Mouse (Mus musculus) myocyte (in vitro differentiated cells): ENCODE measurements around the gene Sipa1l1. TPM values are rescaled to one million over a fixed set of nuclear protein-coding genes. Genes with fewer than 3 reads are reported as not detected.

Experiments
- H3K27me3 ChIP-seq: one replicate; pipeline ENCODE4 v1.6.1; 2011; ENCODE audit not compliant: control insufficient read depth, insufficient read depth, insufficient read length
- H3K36me3 ChIP-seq: one replicate; pipeline ENCODE4 v1.6.1; 2011; ENCODE audit not compliant: control insufficient read depth, insufficient read depth
- H3K4me2 ChIP-seq: one replicate; pipeline ENCODE4 v1.6.1; 2011; ENCODE audit warnings: low read depth, control low read depth
- H3K4me3 ChIP-seq: one replicate; pipeline ENCODE4 v1.5.1; 2011; ENCODE audit warnings: mild to moderate bottlenecking, control low read depth, moderate library complexity
- H3K79me2 ChIP-seq: one replicate; pipeline ENCODE4 v1.6.1; 2011; ENCODE audit not compliant: control insufficient read depth, insufficient read depth
- H3ac ChIP-seq: one replicate; pipeline ENCODE4 v1.6.1; 2011; ENCODE audit not compliant: control insufficient read depth, insufficient read length
- CEBPB ChIP-seq: IDR thresholded peaks from 2 replicates; pipeline ENCODE4 v1.6.1; 2011; ENCODE audit warnings: mild to moderate bottlenecking, moderate library complexity; ENCODE audit not compliant: poor library complexity, insufficient read depth, severe bottlenecking
- E2F4 ChIP-seq: IDR thresholded peaks from one replicate; pipeline ENCODE4 v1.6.1; 2011; ENCODE audit warnings: mild to moderate bottlenecking, control low read depth, moderate library complexity; ENCODE audit not compliant: insufficient read depth
- MAX ChIP-seq: IDR thresholded peaks from one replicate; pipeline ENCODE4 v1.6.1; 2011; ENCODE audit warnings: low read depth, mild to moderate bottlenecking, control low read depth
- MYOD1 ChIP-seq, 3 experiments: IDR thresholded peaks; one replicate each; pipeline ENCODE4 v1.6.1; 2011; ENCODE audit warnings: control low read depth in 2 of 3, low read depth in 2 of 3, mild to moderate bottlenecking in 2 of 3, moderate library complexity in 1 of 3; ENCODE audit not compliant: insufficient read length in 2 of 3, control insufficient read depth in 1 of 3
- MYOG ChIP-seq, 3 experiments: IDR thresholded peaks; one replicate each; pipeline ENCODE4 v1.6.1; 2011; ENCODE audit warnings: control low read depth in 2 of 3, low read depth in 2 of 3, mild to moderate bottlenecking in 2 of 3; ENCODE audit not compliant: insufficient read length in 2 of 3, control insufficient read depth in 1 of 3, insufficient read depth in 1 of 3
- POLR2A ChIP-seq: IDR thresholded peaks from one replicate; pipeline ENCODE4 v1.6.1; 2011; ENCODE audit warnings: low read depth, mild to moderate bottlenecking, control low read depth, moderate library complexity; ENCODE audit not compliant: insufficient read length
- POLR2AphosphoS2 ChIP-seq: IDR thresholded peaks from one replicate; pipeline ENCODE4 v1.6.1; 2011; ENCODE audit warnings: low read depth, control low read depth; ENCODE audit not compliant: insufficient read length
- REST ChIP-seq: IDR thresholded peaks from one replicate; pipeline ENCODE4 v1.6.1; 2011; ENCODE audit warnings: mild to moderate bottlenecking, control low read depth, moderate library complexity; ENCODE audit not compliant: insufficient read depth, insufficient read length
- SRF ChIP-seq: IDR thresholded peaks from one replicate; pipeline ENCODE4 v1.6.1; 2011; ENCODE audit warnings: low read depth; ENCODE audit not compliant: control insufficient read depth, insufficient read length
- TCF12 ChIP-seq: IDR thresholded peaks from one replicate; pipeline ENCODE4 v1.6.1; 2011; ENCODE audit warnings: mild to moderate bottlenecking, control low read depth; ENCODE audit not compliant: poor library complexity, insufficient read depth, severe bottlenecking
- TCF3 ChIP-seq: IDR thresholded peaks from one replicate; pipeline ENCODE4 v1.6.1; 2011; ENCODE audit warnings: low read depth, control low read depth; ENCODE audit not compliant: insufficient read length
- USF1 ChIP-seq: IDR thresholded peaks from one replicate; pipeline ENCODE4 v1.6.1; 2011; ENCODE audit warnings: low read depth, mild to moderate bottlenecking, control low read depth, moderate library complexity
- polyA plus RNA-seq: library from polyadenylated mRNA; unstranded; fragments of >200 nt; fragmentation: generic; extraction: Trizol; gene quantifications from one replicate; pipeline ENCODE4 v1.2.1, GENCODE M21; 2012; ENCODE audit warnings: missing spikeins

The Sipa1l1 gene
- polyA plus RNA-seq, 1 experiment = 22.5 TPM

GRCm38 (mm10) chr12:82216801-82217553 lies 47.9 kb downstream of the Sipa1l1 start:
- peaks cover 11% of the 10 kb centered on the region for H3K79me2 ChIP-seq
- H3K4me3 ChIP-seq = no peak overlapping the region
- H3K36me3 ChIP-seq = no peaks in the 10 kb centered on the region
- H3K27me3 ChIP-seq = no peaks in the 10 kb centered on the region
- TF ChIP-seq TCF3 = no peak
- no peak for TF ChIP-seq TCF12
- no peak for TF ChIP-seq USF1
- no peak for TF ChIP-seq MYOG (IDR thresholded peaks at IDR 0.05; ENCODE audit: control insufficient read depth in 1 of 3, insufficient read depth in 1 of 3, insufficient read length in 2 of 3, low read depth in 2 of 3)
- TF ChIP-seq MAX = no peak
- no peak for TF ChIP-seq E2F4
- no peak for TF ChIP-seq CEBPB
- no peak overlapping the region for H3K4me2 ChIP-seq
- H3ac ChIP-seq = no peak overlapping the region

GRCm38 (mm10) chr12:82218201-82218600 lies 49.1 kb downstream of the Sipa1l1 start:
- no peak overlapping the region for H3ac ChIP-seq
- no peak overlapping the region for H3K4me2 ChIP-seq
- no peaks in the 10 kb centered on the region for H3K36me3 ChIP-seq
- H3K27me3 ChIP-seq = no peaks in the 10 kb centered on the region
- peaks cover 11% of the 10 kb centered on the region for H3K79me2 ChIP-seq
- no peak overlapping the region for H3K4me3 ChIP-seq
- TF ChIP-seq CEBPB (no peak), MAX (no peak), E2F4 (no peak), TCF12 (no peak), USF1 (no peak), POLR2A (no peak), TCF3 (no peak), MYOG (IDR thresholded peaks at IDR 0.05; ENCODE audit: control insufficient read depth in 1 of 3, insufficient read depth in 1 of 3, insufficient read length in 2 of 3, low read depth in 2 of 3) (no peak), POLR2AphosphoS2 (no peak), REST (no peak), SRF (no peak), MYOD1 (IDR thresholded peaks at IDR 0.05; ENCODE audit: control insufficient read depth in 1 of 3, insufficient read length in 2 of 3, low read depth in 2 of 3) (no peak)

GRCm38 (mm10) chr12:82220367-82221089 lies 51.4 kb downstream of the Sipa1l1 start:
- H3K79me2 ChIP-seq = peaks cover 18% of the 10 kb centered on the region
- no peaks in the 10 kb centered on the region for H3K27me3 ChIP-seq
- no peaks in the 10 kb centered on the region for H3K36me3 ChIP-seq
- no peak overlapping the region for H3K4me2 ChIP-seq
- TF ChIP-seq E2F4 (no peak), POLR2AphosphoS2 (no peak)
- H3ac ChIP-seq = no peak overlapping the region
- no peak overlapping the region for H3K4me3 ChIP-seq

- TF ChIP-seq TCF12 = no peak
- no peak for TF ChIP-seq POLR2A
- no peak for TF ChIP-seq POLR2AphosphoS2
- TF ChIP-seq MAX = no peak
- TF ChIP-seq E2F4 = no peak
- TF ChIP-seq MYOD1 (IDR thresholded peaks at IDR 0.05; ENCODE audit: control insufficient read depth in 1 of 3, insufficient read length in 2 of 3, low read depth in 2 of 3) = no peak
- no peak for TF ChIP-seq REST
- no peak for TF ChIP-seq MYOG (IDR thresholded peaks at IDR 0.05; ENCODE audit: control insufficient read depth in 1 of 3, insufficient read depth in 1 of 3, insufficient read length in 2 of 3, low read depth in 2 of 3)
- TF ChIP-seq USF1 = no peak
- TF ChIP-seq TCF3 = no peak
- Histone ChIP-seq H3K79me2 (peaks cover 23% of the 10 kb centered on the region), H3K4me3 (no peak overlapping the region), H3ac (no peak overlapping the region), H3K4me2 (no peak overlapping the region), H3K36me3 (no peaks in the 10 kb centered on the region), H3K27me3 (no peaks in the 10 kb centered on the region)
These were observed 54.2 kb downstream of the Sipa1l1 start for GRCm38 (mm10) chr12:82223126-82223815.

GRCm38 (mm10) chr12:82224848-82225247 lies 55.7 kb downstream of the Sipa1l1 start:
- peaks cover 29% of the 10 kb centered on the region for H3K79me2 ChIP-seq
- no peaks in the 10 kb centered on the region for H3K27me3 ChIP-seq
- no peak overlapping the region for H3K4me2 ChIP-seq
- H3ac ChIP-seq = no peak overlapping the region
- TF ChIP-seq REST (no peak), TCF12 (no peak)
- H3K36me3 ChIP-seq = no peaks in the 10 kb centered on the region
- no peak overlapping the region for H3K4me3 ChIP-seq
